Mouse (Mus musculus): ENCODE measurements around the gene Nr2c1. TPM values are rescaled to one million over a fixed set of nuclear protein-coding genes. Genes with fewer than 3 reads are reported as not detected.
A peak's percentile ranks its signal among the peaks of the same experiment; 100 is the strongest.

Nr2c1 gene
- polyA plus RNA-seq, 1 experiment = 5.2 TPM

DNA sequence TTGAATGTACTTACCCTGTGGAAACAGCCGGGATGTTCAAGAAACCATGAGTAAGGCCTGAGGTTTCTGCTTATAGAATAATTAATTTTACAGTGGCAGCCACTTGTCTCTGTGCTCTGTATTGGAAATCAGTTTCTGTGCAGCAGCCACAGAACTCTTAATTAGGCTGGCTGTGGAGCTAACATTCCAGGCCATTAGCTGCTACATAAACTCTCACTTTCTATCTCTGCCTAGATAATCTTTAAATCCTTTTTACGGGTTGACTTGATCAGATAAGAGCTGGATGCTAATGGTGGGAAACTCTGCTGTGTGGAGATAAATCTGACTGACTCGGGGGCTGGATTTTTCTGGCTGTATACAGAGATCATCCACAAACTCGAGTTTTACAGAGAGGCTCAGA, 35.4 kb downstream of the Nr2c1 start:
- H3K79me3 ChIP-seq (ENCODE audit: low read depth) = no peaks in the 10 kb centered on the region
- no peaks in the 10 kb centered on the region for H3K27me3 ChIP-seq (ENCODE audit: control insufficient read depth, insufficient read depth, insufficient read length)
- peaks cover 39% of the 10 kb centered on the region for H3K36me3 ChIP-seq (ENCODE audit: control insufficient read depth, insufficient read depth)
- H3K79me2 ChIP-seq (ENCODE audit: control insufficient read depth, insufficient read depth) = no peaks in the 10 kb centered on the region
- TF ChIP-seq FOSL1 (IDR thresholded peaks at IDR 0.05; ENCODE audit: insufficient read depth, low read length, poor library complexity, severe bottlenecking) (no peak), USF1 (IDR thresholded peaks at IDR 0.05; ENCODE audit: low read depth) (no peak), MYOD1 (IDR thresholded peaks at IDR 0.05; ENCODE audit: control insufficient read depth, insufficient read length, low read depth) (no peak), CEBPB (IDR thresholded peaks at IDR 0.05; ENCODE audit: low read depth) (no peak), CTCF (IDR thresholded peaks at IDR 0.05; ENCODE audit: control insufficient read depth, insufficient read depth, insufficient read length) (no peak), MAX (IDR thresholded peaks at IDR 0.05) (no peak), MYOG (IDR thresholded peaks at IDR 0.05; ENCODE audit: control insufficient read depth, extremely low read depth, insufficient read length) (no peak)
- H3ac ChIP-seq (ENCODE audit: control insufficient read depth, insufficient read length, low read depth) = no peak overlapping the region
- no peak overlapping the region for H3K4me3 ChIP-seq (ENCODE audit: insufficient read depth, poor library complexity, severe bottlenecking)

- no peaks in the 10 kb centered on the region for H3K27me3 ChIP-seq (ENCODE audit: control insufficient read depth, insufficient read depth, insufficient read length)
- H3K79me3 ChIP-seq (ENCODE audit: low read depth) = peaks cover 24% of the 10 kb centered on the region
- TF ChIP-seq FOSL1 (IDR thresholded peaks at IDR 0.05; ENCODE audit: insufficient read depth, low read length, poor library complexity, severe bottlenecking) = no peak
- TF ChIP-seq MAX (IDR thresholded peaks at IDR 0.05) = peak; percentile 73
- H3ac ChIP-seq (ENCODE audit: control insufficient read depth, insufficient read length, low read depth) = peak within 1 kb of the TSS; percentile 87
- H3K79me2 ChIP-seq (ENCODE audit: control insufficient read depth, insufficient read depth) = peaks cover 44% of the 10 kb centered on the region
- peaks cover 28% of the 10 kb centered on the region for H3K36me3 ChIP-seq (ENCODE audit: control insufficient read depth, insufficient read depth)
- peak within 1 kb of the TSS; percentile 65 for H3K4me3 ChIP-seq (ENCODE audit: insufficient read depth, poor library complexity, severe bottlenecking)
Measured at GRCm38 (mm10) chr10:94198482-94199405, 50.9 kb downstream of the Nr2c1 start, which contains the start of gene Ndufa12. Ndufa12 (plus strand) TSS chr10:94198720.

DNA sequence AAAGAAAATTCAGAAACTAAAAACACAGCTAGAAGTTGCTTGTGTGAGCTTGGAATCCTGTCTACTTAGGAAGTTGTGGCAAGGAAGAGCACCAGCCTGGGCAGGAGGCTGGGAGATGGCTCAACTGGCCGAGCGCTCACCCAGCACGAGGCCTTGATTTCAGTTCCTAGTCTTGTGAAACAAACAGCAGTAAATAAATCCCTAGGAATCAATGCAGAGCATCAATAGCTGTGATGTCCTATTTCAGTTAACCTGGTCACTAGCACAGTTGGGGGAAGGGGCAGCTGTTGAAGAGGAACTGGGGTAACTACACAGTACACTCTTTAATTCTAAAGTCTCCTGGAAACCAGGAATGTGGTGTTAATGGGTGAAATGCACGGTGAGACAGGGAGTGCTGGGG, 57.1 kb downstream of the Nr2c1 start:
- H3K79me3 ChIP-seq (ENCODE audit: low read depth) = peaks cover 17% of the 10 kb centered on the region
- TF ChIP-seq FOSL1 (IDR thresholded peaks at IDR 0.05; ENCODE audit: insufficient read depth, low read length, poor library complexity, severe bottlenecking) = no peak
- no peak overlapping the region for H3K4me3 ChIP-seq (ENCODE audit: insufficient read depth, poor library complexity, severe bottlenecking)
- H3ac ChIP-seq (ENCODE audit: control insufficient read depth, insufficient read length, low read depth) = no peak overlapping the region
- H3K27me3 ChIP-seq (ENCODE audit: control insufficient read depth, insufficient read depth, insufficient read length) = no peaks in the 10 kb centered on the region
- H3K79me2 ChIP-seq (ENCODE audit: control insufficient read depth, insufficient read depth) = peaks cover 32% of the 10 kb centered on the region
- H3K36me3 ChIP-seq (ENCODE audit: control insufficient read depth, insufficient read depth) = peaks cover 63% of the 10 kb centered on the region

GRCm38 (mm10) chr10:94210718-94211618, 63.1 kb downstream of the Nr2c1 start:
- Histone ChIP-seq H3K36me3 (ENCODE audit: control insufficient read depth, insufficient read depth) (peaks cover 71% of the 10 kb centered on the region), H3K4me3 (ENCODE audit: insufficient read depth, poor library complexity, severe bottlenecking) (no peak overlapping the region), H3K79me2 (ENCODE audit: control insufficient read depth, insufficient read depth) (no peaks in the 10 kb centered on the region), H3K27me3 (ENCODE audit: control insufficient read depth, insufficient read depth, insufficient read length) (no peaks in the 10 kb centered on the region), H3ac (ENCODE audit: control insufficient read depth, insufficient read length, low read depth) (no peak overlapping the region), H3K79me3 (ENCODE audit: low read depth) (peaks cover 1% of the 10 kb centered on the region)
- TF ChIP-seq USF1 (IDR thresholded peaks at IDR 0.05; ENCODE audit: low read depth) (no peak), MAX (IDR thresholded peaks at IDR 0.05) (no peak), MYOD1 (IDR thresholded peaks at IDR 0.05; ENCODE audit: control insufficient read depth, insufficient read length, low read depth) (no peak), CEBPB (IDR thresholded peaks at IDR 0.05; ENCODE audit: low read depth) (no peak), CTCF (IDR thresholded peaks at IDR 0.05; ENCODE audit: control insufficient read depth, insufficient read depth, insufficient read length) (no peak), FOSL1 (IDR thresholded peaks at IDR 0.05; ENCODE audit: insufficient read depth, low read length, poor library complexity, severe bottlenecking) (no peak), MYOG (IDR thresholded peaks at IDR 0.05; ENCODE audit: control insufficient read depth, extremely low read depth, insufficient read length) (no peak)

DNA sequence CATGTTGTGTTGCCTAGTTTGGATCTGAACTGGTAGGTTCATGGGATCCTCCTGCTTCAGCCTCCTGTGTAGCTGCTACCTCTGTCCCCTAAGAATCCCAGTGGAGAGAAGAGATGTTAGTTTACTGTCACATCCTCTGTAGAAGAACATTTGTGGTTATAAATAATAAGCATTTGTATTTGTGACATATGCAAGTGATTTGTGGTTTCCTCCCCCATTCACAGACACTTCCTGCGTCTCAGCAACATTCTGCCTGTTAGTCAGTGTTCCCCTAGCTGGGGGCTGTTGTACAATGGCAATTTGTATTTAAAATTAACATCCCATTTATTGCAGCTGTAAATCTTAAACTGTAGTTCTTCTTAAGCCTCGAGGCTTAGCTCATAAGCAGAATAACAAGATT, 63.9 kb downstream of the Nr2c1 start:
- Histone ChIP-seq H3K36me3 (ENCODE audit: control insufficient read depth, insufficient read depth) (peaks cover 71% of the 10 kb centered on the region), H3K79me2 (ENCODE audit: control insufficient read depth, insufficient read depth) (no peaks in the 10 kb centered on the region), H3K4me3 (ENCODE audit: insufficient read depth, poor library complexity, severe bottlenecking) (no peak overlapping the region), H3K79me3 (ENCODE audit: low read depth) (peaks cover 1% of the 10 kb centered on the region), H3ac (ENCODE audit: control insufficient read depth, insufficient read length, low read depth) (no peak overlapping the region), H3K27me3 (ENCODE audit: control insufficient read depth, insufficient read depth, insufficient read length) (no peaks in the 10 kb centered on the region)
- TF ChIP-seq CTCF (IDR thresholded peaks at IDR 0.05; ENCODE audit: control insufficient read depth, insufficient read depth, insufficient read length) = no peak
- no peak for TF ChIP-seq MAX (IDR thresholded peaks at IDR 0.05)
- no peak for TF ChIP-seq USF1 (IDR thresholded peaks at IDR 0.05; ENCODE audit: low read depth)
- TF ChIP-seq MYOD1 (IDR thresholded peaks at IDR 0.05; ENCODE audit: control insufficient read depth, insufficient read length, low read depth) = no peak
- TF ChIP-seq CEBPB (IDR thresholded peaks at IDR 0.05; ENCODE audit: low read depth) = no peak
- TF ChIP-seq MYOG (IDR thresholded peaks at IDR 0.05; ENCODE audit: control insufficient read depth, extremely low read depth, insufficient read length) = no peak
- no peak for TF ChIP-seq FOSL1 (IDR thresholded peaks at IDR 0.05; ENCODE audit: insufficient read depth, low read length, poor library complexity, severe bottlenecking)

Measured in C2C12 (cell line).